Mouse (Mus musculus) limb, embryonic 15.5 days (tissue): Measurements from ENCODE around the gene Ppp2r5c. TPM values are rescaled to one million over a fixed set of nuclear protein-coding genes. Genes with fewer than 3 reads are reported as not detected.

Experiments used
- ATAC-seq: fragments of 200-750 bp; cut with Nextera tagmentation; 2 replicates; pipeline ENCODE4 v1.8.0; 2017; ENCODE audit warnings: low read depth, moderate TSS enrichment; ENCODE audit not compliant: insufficient number of reproducible peaks, low FRiP score, low TSS enrichment
- H3K27ac ChIP-seq: fragments of 300-500 bp; sonication (generic); 2 replicates; pipeline ENCODE4 v1.5.1; 2015; ENCODE audit warnings: moderate library complexity, mild to moderate bottlenecking, inconsistent platforms
- H3K27me3 ChIP-seq: fragments of 300-500 bp; sonication (generic); 2 replicates; pipeline ENCODE4 v1.6.1; 2015; ENCODE audit warnings: inconsistent platforms
- H3K36me3 ChIP-seq: fragments of 300-500 bp; sonication (generic); 2 replicates; pipeline ENCODE4 v1.6.1; 2015; ENCODE audit warnings: inconsistent platforms
- H3K4me1 ChIP-seq: fragments of 300-500 bp; sonication (generic); 2 replicates; pipeline ENCODE4 v1.6.1; 2015; ENCODE audit warnings: inconsistent platforms
- H3K4me2 ChIP-seq: fragments of 300-500 bp; sonication (generic); 2 replicates; pipeline ENCODE4 v1.6.1; 2015; ENCODE audit warnings: mild to moderate bottlenecking, inconsistent platforms
- H3K4me3 ChIP-seq: fragments of 300-500 bp; sonication (generic); 2 replicates; pipeline ENCODE4 v1.5.1; 2015; ENCODE audit warnings: mild to moderate bottlenecking, inconsistent platforms
- H3K9ac ChIP-seq: fragments of 300-500 bp; sonication (generic); 2 replicates; pipeline ENCODE4 v1.6.1; 2015; ENCODE audit warnings: inconsistent platforms
- H3K9me3 ChIP-seq: fragments of 300-500 bp; sonication (generic); 2 replicates; pipeline ENCODE4 v1.6.1; 2016; ENCODE audit warnings: inconsistent platforms
- WGBS: fragments of 180-500 bp; shearing (Covaris S2); methylation state at CpG from one replicate; pipeline ENCODE4 v1.1.7; 2015; 5-methylcytosine and 5-hydroxymethylcytosine counted together
- polyA plus RNA-seq: library from polyadenylated mRNA; unstranded; fragments of >200 nt; fragmentation: Nextera tagmentation; extraction: Ambion mirVana; gene quantifications from 2 replicates; pipeline ENCODE4 v1.2.1, GENCODE M21; 2015

Ppp2r5c gene
- polyA plus RNA-seq, 1 experiment from 2014 or later, result 142 TPM

- no peaks in the 10 kb centered on the region for H3K9me3 ChIP-seq
- WGBS, result 71% methylated on average over 2 of the region's 2 CpGs
- 0 out of 2 replicates have a peak, but pooled peaks cover 3% of the 10 kb centered on the region for H3K36me3 ChIP-seq
- H3K9ac ChIP-seq, result no peak overlapping the region
- ATAC-seq, result no peak
- H3K27me3 ChIP-seq, result no peaks in the 10 kb centered on the region
- no peak overlapping the region for H3K27ac ChIP-seq
- H3K4me2 ChIP-seq, result no peak overlapping the region
- peaks cover 20% of the 10 kb centered on the region for H3K4me1 ChIP-seq
- no peak overlapping the region for H3K4me3 ChIP-seq
Measured at GRCm38 (mm10) chr12:110533151-110533550, 86.2 kb downstream of the Ppp2r5c start.

- ATAC-seq, result no peak
- no peak overlapping the region for H3K4me3 ChIP-seq
- H3K27me3 ChIP-seq, result no peaks in the 10 kb centered on the region
- 0 out of 2 replicates have a peak, but pooled peaks cover 3% of the 10 kb centered on the region for H3K36me3 ChIP-seq
- no peak overlapping the region for H3K4me2 ChIP-seq
- H3K27ac ChIP-seq, result no peak overlapping the region
- WGBS, result 80% methylated on average over 3 of the region's 3 CpGs
- H3K4me1 ChIP-seq, result peaks cover 20% of the 10 kb centered on the region
- no peak overlapping the region for H3K9ac ChIP-seq
- no peaks in the 10 kb centered on the region for H3K9me3 ChIP-seq
Measured at GRCm38 (mm10) chr12:110533832-110534231, 86.9 kb downstream of the Ppp2r5c start.

GRCm38 (mm10) chr12:110535361-110535760 lies 88.4 kb downstream of the Ppp2r5c start:
- no peak overlapping the region for H3K27ac ChIP-seq
- peaks cover 22% of the 10 kb centered on the region for H3K4me1 ChIP-seq
- H3K9me3 ChIP-seq, result no peaks in the 10 kb centered on the region
- H3K36me3 ChIP-seq, result no peaks in the 10 kb centered on the region
- H3K27me3 ChIP-seq, result no peaks in the 10 kb centered on the region
- H3K4me3 ChIP-seq, result no peak overlapping the region
- 93% methylated on average over 5 of the region's 5 CpGs for WGBS
- no peak for ATAC-seq
- no peak overlapping the region for H3K9ac ChIP-seq
- no peak overlapping the region for H3K4me2 ChIP-seq

GRCm38 (mm10) chr12:110537751-110538150 lies 90.8 kb downstream of the Ppp2r5c start:
- Histone ChIP-seq H3K36me3 (peaks cover 8% of the 10 kb centered on the region; the same call in 1 of the 2 replicates), H3K9me3 (no peaks in the 10 kb centered on the region), H3K27ac (peak overlapping the region; percentile 59; the same call in 1 of the 2 replicates), H3K4me3 (no peak overlapping the region), H3K4me1 (peaks cover 23% of the 10 kb centered on the region), H3K9ac (no peak overlapping the region), H3K27me3 (no peaks in the 10 kb centered on the region), H3K4me2 (no peak overlapping the region)
- peak; percentile 72 for ATAC-seq
- WGBS, result 39% methylated on average over 8 of the region's 8 CpGs

- Histone ChIP-seq H3K9me3 (no peaks in the 10 kb centered on the region), H3K36me3 (peaks cover 13% of the 10 kb centered on the region; the same call in 1 of the 2 replicates), H3K4me1 (peaks cover 23% of the 10 kb centered on the region), H3K27me3 (no peaks in the 10 kb centered on the region), H3K4me2 (no peak overlapping the region), H3K9ac (no peak overlapping the region), H3K27ac (no peak overlapping the region), H3K4me3 (no peak overlapping the region)
- WGBS, result 90% methylated on average over 10 of the region's 10 CpGs
- ATAC-seq, result no peak
Measured at GRCm38 (mm10) chr12:110539346-110539745, 92.4 kb downstream of the Ppp2r5c start.

GRCm38 (mm10) chr12:110539798-110540197 lies 92.9 kb downstream of the Ppp2r5c start:
- Histone ChIP-seq H3K36me3 (peaks cover 13% of the 10 kb centered on the region; the same call in 1 of the 2 replicates), H3K27ac (no peak overlapping the region), H3K4me2 (no peak overlapping the region), H3K4me3 (no peak overlapping the region), H3K9me3 (no peaks in the 10 kb centered on the region), H3K4me1 (peaks cover 23% of the 10 kb centered on the region), H3K27me3 (no peaks in the 10 kb centered on the region), H3K9ac (no peak overlapping the region)
- no peak for ATAC-seq
- WGBS, result 81% methylated on average over 9 of the region's 9 CpGs

- H3K4me3 ChIP-seq, result no peak overlapping the region
- 86% methylated on average over 8 of the region's 8 CpGs for WGBS
- H3K4me2 ChIP-seq, result no peak overlapping the region
- H3K27me3 ChIP-seq, result no peaks in the 10 kb centered on the region
- no peaks in the 10 kb centered on the region for H3K9me3 ChIP-seq
- H3K9ac ChIP-seq, result no peak overlapping the region
- peaks cover 22% of the 10 kb centered on the region for H3K4me1 ChIP-seq
- ATAC-seq, result no peak
- H3K27ac ChIP-seq, result no peak overlapping the region
- peaks cover 13% of the 10 kb centered on the region; the same call in 1 of the 2 replicates for H3K36me3 ChIP-seq
Measured at GRCm38 (mm10) chr12:110540273-110540672, 93.4 kb downstream of the Ppp2r5c start.

- WGBS, result 85% methylated on average over 8 of the region's 8 CpGs
- Histone ChIP-seq H3K27me3 (no peaks in the 10 kb centered on the region), H3K4me2 (no peak overlapping the region), H3K9me3 (no peaks in the 10 kb centered on the region), H3K36me3 (peaks cover 18% of the 10 kb centered on the region), H3K4me3 (no peak overlapping the region), H3K27ac (no peak overlapping the region), H3K9ac (no peak overlapping the region), H3K4me1 (peaks cover 18% of the 10 kb centered on the region)
- no peak for ATAC-seq
Measured at GRCm38 (mm10) chr12:110541001-110541400, 94.1 kb downstream of the Ppp2r5c start.

- no peaks in the 10 kb centered on the region for H3K9me3 ChIP-seq
- no peaks in the 10 kb centered on the region for H3K27me3 ChIP-seq
- ATAC-seq, result no peak
- no peak overlapping the region for H3K27ac ChIP-seq
- peaks cover 23% of the 10 kb centered on the region for H3K36me3 ChIP-seq
- no peak overlapping the region for H3K4me2 ChIP-seq
- peaks cover 15% of the 10 kb centered on the region for H3K4me1 ChIP-seq
- no peak overlapping the region for H3K9ac ChIP-seq
- H3K4me3 ChIP-seq, result no peak overlapping the region
- 83% methylated on average over 5 of the region's 5 CpGs for WGBS
Measured at GRCm38 (mm10) chr12:110541528-110541927, 94.6 kb downstream of the Ppp2r5c start.

GRCm38 (mm10) chr12:110545040-110545701 lies 98.3 kb downstream of the Ppp2r5c start:
- Histone ChIP-seq H3K9me3 (no peaks in the 10 kb centered on the region), H3K27ac (no peak overlapping the region), H3K4me3 (no peak overlapping the region), H3K27me3 (no peaks in the 10 kb centered on the region), H3K36me3 (peaks cover 58% of the 10 kb centered on the region), H3K9ac (no peak overlapping the region), H3K4me1 (0 out of 2 replicates have a peak, but pooled peaks cover 3% of the 10 kb centered on the region), H3K4me2 (no peak overlapping the region)
- no peak for ATAC-seq
- 81% methylated on average over 4 of the region's 4 CpGs for WGBS

GRCm38 (mm10) chr12:110547573-110547972 lies 100.7 kb downstream of the Ppp2r5c start:
- ATAC-seq, result no peak
- 94% methylated on average over 12 of the region's 12 CpGs for WGBS
- Histone ChIP-seq H3K4me3 (no peak overlapping the region), H3K36me3 (peaks cover 72% of the 10 kb centered on the region), H3K27ac (no peak overlapping the region), H3K9me3 (no peaks in the 10 kb centered on the region), H3K4me2 (no peak overlapping the region), H3K4me1 (no peaks in the 10 kb centered on the region), H3K9ac (no peak overlapping the region), H3K27me3 (no peaks in the 10 kb centered on the region)

- ATAC-seq, result no peak; the same call in 1 of the 2 replicates
- H3K27me3 ChIP-seq, result no peaks in the 10 kb centered on the region
- no peak overlapping the region for H3K4me2 ChIP-seq
- H3K9me3 ChIP-seq, result no peaks in the 10 kb centered on the region
- no peak overlapping the region for H3K4me3 ChIP-seq
- peaks cover 86% of the 10 kb centered on the region for H3K36me3 ChIP-seq
- H3K9ac ChIP-seq, result no peak overlapping the region
- WGBS, result 82% methylated on average over 7 of the region's 7 CpGs
- H3K27ac ChIP-seq, result no peak overlapping the region
- no peaks in the 10 kb centered on the region for H3K4me1 ChIP-seq
Measured at GRCm38 (mm10) chr12:110549437-110550112, 102.7 kb downstream of the Ppp2r5c start.
